Mouse (Mus musculus) left cerebral cortex, adult 2 months (tissue): ENCODE results near the gene Mgat5. TPM values are rescaled to one million over a fixed set of nuclear protein-coding genes. Genes with fewer than 3 reads are reported as not detected.

ENCODE experiments used
- DNase-seq, 2 experiments: peaks; one replicate each; pipeline ENCODE4 v3.0.0; 2021 to 2022; ENCODE audit warnings: low spot score in 2 of 2, mixed read lengths in 1 of 2; ENCODE audit errors: extremely low spot score in 1 of 2
- H3K27ac ChIP-seq: fragments of 200-600 bp; 2 replicates; pipeline ENCODE4 v1.8.1; 2022
- H3K4me3 ChIP-seq: fragments of 200-600 bp; 2 replicates; pipeline ENCODE4 v1.8.1; 2022
- CTCF ChIP-seq: fragments of 200-600 bp; IDR thresholded peaks from 2 replicates; pipeline ENCODE4 v1.8.1; 2022; ENCODE audit warnings: antibody characterized with exemption, mild to moderate bottlenecking, moderate library complexity
- intact Hi-C: fragments of 180-260 bp; cut with DNase I; formaldehyde crosslinking; loops from one replicate; pipeline ENCODE4 v1.15.1; 2025
- total RNA-seq, 2 experiments: library from RNA; stranded (reverse); gene quantifications; 2 replicates each; pipeline ENCODE4 v1.2.3; 2021

Gene Mgat5
- total RNA-seq, 2 experiments from 2014 or later = 78.7 to 79.6 TPM

GRCm38 (mm10) chr1:127352131-127352793 is 147.4 kb downstream of the Mgat5 start:
- no peak for DNase-seq
- Histone ChIP-seq H3K27ac (no peak overlapping the region; the same call in 1 of the 2 replicates), H3K4me3 (no peak overlapping the region)
- TF ChIP-seq CTCF = no peak
- intact Hi-C loops = no loop called here

DNA sequence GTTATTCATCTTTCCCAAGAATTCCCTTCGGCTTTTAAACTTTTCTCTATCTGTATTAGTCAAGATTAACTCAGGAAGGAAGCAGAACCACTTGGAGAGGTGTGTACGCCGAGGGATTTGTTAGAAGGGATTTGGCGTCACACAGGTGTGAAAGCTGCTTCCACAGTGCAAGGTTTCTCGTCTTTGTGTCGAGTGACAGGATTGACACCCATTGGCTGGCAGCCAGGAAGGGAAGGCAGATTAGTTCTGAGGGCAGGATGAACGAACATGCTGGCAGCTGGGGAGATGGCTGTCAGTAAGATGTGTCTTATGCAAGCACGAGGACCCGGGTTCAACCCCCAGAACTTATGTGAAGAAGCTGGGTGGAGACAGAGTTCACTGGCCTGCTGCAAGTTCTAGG is 148.6 kb downstream of the Mgat5 start:
- no peak for DNase-seq
- Histone ChIP-seq H3K27ac (no peak overlapping the region), H3K4me3 (no peak overlapping the region)
- TF ChIP-seq CTCF = no peak
- intact Hi-C loops = no loop called here

DNA sequence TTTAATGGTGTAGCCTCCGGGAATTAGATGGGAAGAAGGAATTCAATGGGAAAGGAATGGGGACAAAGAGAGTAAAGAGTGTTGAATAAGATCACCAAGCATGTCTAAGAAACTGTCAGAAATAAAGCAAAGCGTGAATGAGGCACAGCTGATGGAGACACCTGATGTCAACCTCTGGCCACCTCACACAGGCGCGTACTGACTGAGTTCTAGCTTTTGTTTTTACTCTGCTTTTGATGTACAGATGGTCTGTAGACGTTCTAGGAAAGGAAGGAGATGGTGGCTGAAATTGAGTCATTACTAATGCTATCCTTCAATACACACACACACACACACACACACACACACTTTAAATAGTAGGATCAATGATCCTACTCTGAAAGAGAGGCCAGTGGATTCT is 149.3 kb downstream of the Mgat5 start:
- intact Hi-C loops = no loop called here
- no peak for TF ChIP-seq CTCF
- DNase-seq = no peak
- no peak overlapping the region for H3K4me3 ChIP-seq
- no peak overlapping the region for H3K27ac ChIP-seq

DNA sequence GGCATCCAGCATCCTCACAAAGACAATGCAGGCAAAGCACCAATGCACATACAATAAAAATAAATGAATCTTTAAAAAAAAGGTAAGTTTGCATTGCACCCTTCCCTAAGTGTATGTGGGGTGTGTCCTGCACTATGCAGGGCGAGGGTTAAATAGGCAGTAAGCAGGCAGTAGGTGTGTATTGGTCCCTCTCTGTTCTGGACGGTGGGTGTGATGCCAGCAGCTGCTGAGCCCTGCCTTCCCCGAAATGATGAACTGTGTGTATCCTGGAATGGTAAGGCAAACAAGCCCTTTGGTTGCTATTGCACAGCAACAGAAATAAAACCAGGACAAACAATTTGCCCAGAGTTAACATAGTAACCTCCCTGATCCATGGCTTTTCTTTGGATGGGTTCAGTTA is 150.2 kb downstream of the Mgat5 start:
- intact Hi-C loops = no loop called here

DNA sequence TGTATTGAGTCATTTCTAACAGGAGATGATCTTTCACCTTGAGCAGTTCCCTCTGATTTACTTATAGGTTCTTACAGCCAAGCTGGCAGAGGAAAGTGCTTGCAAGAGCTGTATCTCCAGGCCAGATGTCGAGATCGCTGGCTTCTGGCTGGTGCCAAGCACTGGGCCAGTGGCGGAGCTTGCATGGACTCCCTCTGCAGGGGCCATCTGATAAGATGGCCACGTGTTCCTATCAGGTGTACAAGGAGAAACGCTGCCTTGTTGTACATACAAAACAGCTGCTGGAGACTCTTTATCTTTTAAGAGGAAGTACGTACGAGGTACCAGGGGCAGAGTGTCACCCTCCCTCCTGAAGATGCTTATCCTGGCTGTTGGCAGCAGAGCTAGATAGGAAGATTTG is 158.8 kb downstream of the Mgat5 start:
- Histone ChIP-seq H3K4me3 (no peak overlapping the region), H3K27ac (no peak overlapping the region)
- DNase-seq = no peak
- no peak for TF ChIP-seq CTCF
- intact Hi-C loops = no loop called here

More for the DNA sequence above, 150.2 kb downstream of the Mgat5 start:
- Histone ChIP-seq H3K4me3 (no peak overlapping the region), H3K27ac (no peak overlapping the region)
- DNase-seq = no peak
- no peak for TF ChIP-seq CTCF

GRCm38 (mm10) chr1:127365706-127366105 is 160.9 kb downstream of the Mgat5 start:
- Histone ChIP-seq H3K4me3 (no peak overlapping the region), H3K27ac (no peak overlapping the region)
- intact Hi-C loops = no loop called here
- no peak for TF ChIP-seq CTCF
- no peak for DNase-seq

GRCm38 (mm10) chr1:127366111-127366510 is 161.3 kb downstream of the Mgat5 start:
- DNase-seq = no peak
- intact Hi-C loops = no loop called here
- TF ChIP-seq CTCF = no peak
- Histone ChIP-seq H3K4me3 (no peak overlapping the region), H3K27ac (no peak overlapping the region)

DNA sequence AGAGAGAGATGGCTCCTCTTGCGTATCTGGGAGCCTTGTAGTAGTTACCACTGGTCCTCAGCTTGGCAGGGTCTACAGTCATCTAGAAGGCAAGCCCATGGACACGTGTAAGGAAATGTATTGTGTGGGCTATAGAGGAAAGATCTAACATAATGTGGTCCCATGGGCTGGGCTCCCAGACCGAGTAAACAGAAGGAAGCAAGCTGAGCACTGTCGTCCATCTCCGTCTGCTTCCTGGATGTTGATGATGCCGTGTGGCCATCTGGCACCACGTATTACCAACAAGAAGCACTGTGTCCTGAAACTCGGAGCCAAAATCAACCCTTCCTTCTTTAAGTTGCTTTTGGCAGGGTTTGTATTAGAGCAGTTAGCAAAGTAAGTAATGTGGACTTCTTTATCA is 163.7 kb downstream of the Mgat5 start:
- intact Hi-C loops = no loop called here
- no peak for DNase-seq
- TF ChIP-seq CTCF = no peak
- H3K27ac ChIP-seq = no peak overlapping the region
- no peak overlapping the region for H3K4me3 ChIP-seq

- Histone ChIP-seq H3K27ac (no peak overlapping the region), H3K4me3 (no peak overlapping the region)
- intact Hi-C loops = no loop called here
- DNase-seq = no peak
- no peak for TF ChIP-seq CTCF
Measured at GRCm38 (mm10) chr1:127369538-127369937, 164.7 kb downstream of the Mgat5 start.

DNA sequence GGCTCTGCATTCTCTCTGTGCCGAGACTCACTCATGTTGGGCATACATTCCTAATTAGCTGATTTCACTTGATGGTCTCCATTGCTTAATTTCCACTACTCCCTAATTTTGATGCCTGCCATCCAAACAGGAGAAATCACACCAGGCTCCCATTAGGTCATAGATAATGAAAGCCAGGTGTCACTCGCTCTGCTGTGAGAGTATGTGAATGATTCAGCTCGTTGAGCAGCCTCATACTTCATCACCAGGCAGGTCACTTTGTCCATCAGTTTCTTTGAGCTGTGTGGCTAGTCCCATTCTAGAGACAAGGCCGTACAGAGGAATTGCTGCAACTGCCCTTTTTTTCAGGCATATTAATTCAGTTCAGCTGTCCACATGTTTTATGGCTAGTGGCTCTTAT is 167.3 kb downstream of the Mgat5 start:
- TF ChIP-seq CTCF = no peak
- no peak overlapping the region for H3K27ac ChIP-seq
- no peak for DNase-seq
- H3K4me3 ChIP-seq = no peak overlapping the region
- intact Hi-C loops = no loop called here

DNA sequence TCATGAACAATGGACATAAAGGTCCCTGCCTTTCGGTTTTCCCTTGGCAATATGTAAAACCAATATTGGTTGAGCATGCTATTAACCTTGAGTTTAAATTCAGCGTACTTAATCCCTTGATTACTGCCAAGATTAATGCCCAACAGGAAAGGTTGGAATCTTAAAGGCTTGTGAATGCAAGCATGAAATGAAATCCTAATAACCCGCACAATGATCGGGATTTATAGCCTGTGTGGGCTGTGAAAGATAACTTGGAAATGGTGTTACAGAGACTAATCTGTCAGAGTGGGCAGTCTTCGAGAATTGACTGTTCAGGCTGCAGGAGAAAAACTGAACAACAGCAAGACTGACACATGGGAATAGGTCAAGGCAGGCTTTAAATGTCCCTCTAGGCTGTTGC is 168.7 kb downstream of the Mgat5 start:
- intact Hi-C loops = no loop called here
- no peak for DNase-seq

GRCm38 (mm10) chr1:127374157-127374556 is 169.3 kb downstream of the Mgat5 start:
- H3K27ac ChIP-seq = no peak overlapping the region
- H3K4me3 ChIP-seq = no peak overlapping the region
- TF ChIP-seq CTCF = no peak
- intact Hi-C loops = no loop called here
- no peak for DNase-seq

More for the DNA sequence above, 168.7 kb downstream of the Mgat5 start:
- Histone ChIP-seq H3K4me3 (no peak overlapping the region), H3K27ac (no peak overlapping the region)
- no peak for TF ChIP-seq CTCF

GRCm38 (mm10) chr1:127380140-127380539 is 175.3 kb downstream of the Mgat5 start:
- TF ChIP-seq CTCF = no peak
- Histone ChIP-seq H3K4me3 (no peak overlapping the region), H3K27ac (no peak overlapping the region)
- intact Hi-C loops = no loop called here
- DNase-seq = no peak
